Mouse (Mus musculus): Measurements from ENCODE around the gene Spaca6.
A peak's percentile ranks its signal among the peaks of the same experiment; 100 is the strongest.

GRCm38 (mm10) chr17:17828191-17828981 is 1.4 kb downstream of the Spaca6 start:
- TF ChIP-seq CTCF (IDR thresholded peaks at IDR 0.05) (no peak), POLR2A (IDR thresholded peaks at IDR 0.05; ENCODE audit: insufficient read depth, low read depth, low read length) (peak; percentile 64)

All from heart, adult 2 months (tissue).